Mouse (Mus musculus): ENCODE measurements around the gene Nfyc. TPM values are rescaled to one million over a fixed set of nuclear protein-coding genes. Genes with fewer than 3 reads are reported as not detected.

Nfyc gene
- polyA plus RNA-seq, 1 experiment: 105 TPM

DNA sequence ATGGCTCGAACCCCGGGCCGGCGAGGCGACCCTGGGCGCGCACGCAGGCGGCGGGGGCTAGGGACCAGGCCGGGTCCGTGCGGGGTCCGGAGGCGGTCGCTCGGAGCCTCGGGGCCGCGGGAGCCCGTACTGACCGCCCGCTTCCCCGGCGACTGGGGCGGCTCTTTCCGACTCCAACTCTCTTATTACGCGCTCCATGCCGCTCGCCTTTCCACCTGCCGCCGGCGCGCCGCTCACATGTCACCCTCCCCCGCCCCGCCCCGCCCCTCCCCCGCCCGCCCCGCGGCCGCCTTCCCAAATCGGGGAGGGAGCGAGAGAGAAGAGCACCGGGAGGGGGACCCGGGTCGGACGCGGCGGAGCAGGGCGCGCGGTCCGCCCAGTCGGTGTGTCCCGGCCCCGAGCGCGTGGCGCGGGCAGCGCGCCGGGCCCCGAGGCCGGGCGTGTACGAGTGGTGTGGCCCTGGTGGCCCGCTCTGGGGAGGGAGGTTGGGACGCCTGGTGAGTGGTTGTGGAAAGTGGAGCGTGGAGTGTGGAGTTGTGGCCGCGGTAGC, 84.1 kb downstream of the Nfyc start:
- 2% methylated on average over 43 of the region's 75 CpGs for WGBS
- peak overlapping the region; percentile 19; the same call in 1 of the 2 replicates for H3K4me3 ChIP-seq (ENCODE audit: extremely low read depth, insufficient read depth, insufficient read length)

DNA sequence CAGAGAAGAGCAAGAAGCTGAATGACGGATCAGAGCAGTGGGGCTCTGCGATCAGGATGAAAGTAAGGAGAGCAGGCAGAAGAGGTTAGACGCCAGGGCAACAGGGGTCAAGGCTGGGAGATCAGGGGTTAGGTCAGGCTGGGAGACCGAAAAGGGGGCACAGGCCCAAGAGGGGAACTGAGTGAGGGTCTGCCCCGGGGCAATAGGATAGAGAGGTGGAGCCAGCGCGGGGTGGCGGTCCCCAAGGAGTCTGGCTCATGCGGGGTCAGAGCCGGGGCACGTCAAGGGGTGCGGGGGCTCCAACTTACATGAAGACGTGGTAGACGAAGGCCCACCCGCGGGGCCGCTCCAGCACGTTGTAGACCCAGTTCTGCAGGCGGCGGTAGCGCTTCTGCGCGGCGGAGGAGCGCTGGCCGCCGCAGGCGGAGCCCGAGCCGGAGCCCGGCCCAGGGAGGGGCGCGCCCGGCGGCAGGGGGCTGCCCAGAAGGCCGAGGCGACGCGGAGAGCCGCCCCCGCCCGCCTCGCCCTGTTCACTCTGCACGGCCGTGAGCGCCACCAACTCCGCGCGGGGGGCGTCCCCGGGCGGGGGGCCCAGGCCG, 84.7 kb downstream of the Nfyc start:
- Histone ChIP-seq H3K4me1 (ENCODE audit: control insufficient read depth, insufficient read depth, insufficient read length) (no peaks in the 10 kb centered on the region; the same call in 1 of the 2 replicates), H3K27me3 (ENCODE audit: control insufficient read depth, insufficient read depth, low read length) (peaks cover 22% of the 10 kb centered on the region), H3K27ac (ENCODE audit: insufficient read depth, low read length) (no peak overlapping the region), H3K4me3 (ENCODE audit: extremely low read depth, insufficient read depth, insufficient read length) (peak overlapping the region; percentile 21; the same call in 1 of the 2 replicates), H3K36me3 (ENCODE audit: control insufficient read depth, insufficient read depth, low read length) (no peaks in the 10 kb centered on the region)
- DNase-seq (ENCODE audit: low read depth in 1 of 2, low spot score in 2 of 2): no peak
- TF ChIP-seq CTCF (IDR thresholded peaks at IDR 0.05; ENCODE audit: extremely low read depth, insufficient read depth, insufficient read length, insufficient replicate concordance): no peak
- TF ChIP-seq POLR2A (IDR thresholded peaks at IDR 0.05; ENCODE audit: low read depth, low read length): no peak
- WGBS: 14% methylated on average over 34 of the region's 53 CpGs

More for the DNA sequence above, 84.1 kb downstream of the Nfyc start:
- DNase-seq (ENCODE audit: low read depth in 1 of 2, low spot score in 2 of 2): no peak
- Histone ChIP-seq H3K36me3 (ENCODE audit: control insufficient read depth, insufficient read depth, low read length) (no peaks in the 10 kb centered on the region), H3K4me1 (ENCODE audit: control insufficient read depth, insufficient read depth, insufficient read length) (no peaks in the 10 kb centered on the region; the same call in 1 of the 2 replicates), H3K27me3 (ENCODE audit: control insufficient read depth, insufficient read depth, low read length) (peaks cover 22% of the 10 kb centered on the region), H3K27ac (ENCODE audit: insufficient read depth, low read length) (no peak overlapping the region)
- TF ChIP-seq POLR2A (IDR thresholded peaks at IDR 0.05; ENCODE audit: low read depth, low read length) (no peak), CTCF (IDR thresholded peaks at IDR 0.05; ENCODE audit: extremely low read depth, insufficient read depth, insufficient read length, insufficient replicate concordance) (no peak)

DNA sequence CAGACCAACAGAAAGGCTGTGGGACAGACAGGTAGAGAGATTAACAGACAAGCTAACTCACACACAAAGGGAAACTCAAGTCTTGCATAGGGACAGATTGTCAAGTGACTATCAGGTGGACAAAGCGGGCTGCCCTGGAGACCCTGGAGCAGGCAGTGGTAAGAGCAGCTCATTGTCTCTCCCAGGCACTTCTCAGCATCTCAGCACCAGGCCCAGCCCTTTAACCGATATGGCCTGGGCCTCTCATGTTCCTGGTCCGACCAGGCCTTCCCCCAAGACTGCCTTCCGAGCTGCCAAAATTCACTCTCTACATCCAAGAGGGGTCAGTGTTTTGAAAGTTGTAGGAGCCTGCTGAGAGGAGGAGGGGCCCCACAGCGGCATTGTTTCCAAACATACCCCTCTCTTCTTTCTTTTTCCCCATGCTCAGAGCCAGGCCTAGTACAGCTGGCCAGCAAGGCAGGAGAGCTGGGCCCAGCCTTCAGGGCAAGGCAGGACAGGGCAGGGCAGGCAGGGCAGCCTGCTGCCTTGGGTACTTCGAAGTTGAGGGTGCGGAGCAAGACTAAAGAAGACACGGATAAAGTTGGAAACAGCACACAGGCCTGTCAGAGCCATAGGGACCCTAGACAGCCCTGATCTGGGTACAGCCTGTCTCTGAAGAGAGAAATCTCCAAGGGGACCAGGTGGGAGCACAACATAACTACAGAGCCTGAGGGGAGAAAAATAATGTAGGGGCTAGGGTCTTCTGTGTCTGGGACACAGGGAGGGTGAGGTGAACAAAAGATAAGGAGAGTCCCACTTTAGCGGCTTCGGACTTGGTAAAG, 85.4 kb downstream of the Nfyc start:
- Histone ChIP-seq H3K27ac (ENCODE audit: insufficient read depth, low read length) (no peak overlapping the region), H3K4me1 (ENCODE audit: control insufficient read depth, insufficient read depth, insufficient read length) (no peaks in the 10 kb centered on the region; the same call in 1 of the 2 replicates), H3K36me3 (ENCODE audit: control insufficient read depth, insufficient read depth, low read length) (no peaks in the 10 kb centered on the region), H3K4me3 (ENCODE audit: extremely low read depth, insufficient read depth, insufficient read length) (no peak overlapping the region), H3K27me3 (ENCODE audit: control insufficient read depth, insufficient read depth, low read length) (peaks cover 22% of the 10 kb centered on the region)
- WGBS: 73% methylated on average over 10 of the region's 10 CpGs
- no peak for DNase-seq (ENCODE audit: low read depth in 1 of 2, low spot score in 2 of 2)
- TF ChIP-seq POLR2A (IDR thresholded peaks at IDR 0.05; ENCODE audit: low read depth, low read length): no peak
- no peak for TF ChIP-seq CTCF (IDR thresholded peaks at IDR 0.05; ENCODE audit: extremely low read depth, insufficient read depth, insufficient read length, insufficient replicate concordance)

DNA sequence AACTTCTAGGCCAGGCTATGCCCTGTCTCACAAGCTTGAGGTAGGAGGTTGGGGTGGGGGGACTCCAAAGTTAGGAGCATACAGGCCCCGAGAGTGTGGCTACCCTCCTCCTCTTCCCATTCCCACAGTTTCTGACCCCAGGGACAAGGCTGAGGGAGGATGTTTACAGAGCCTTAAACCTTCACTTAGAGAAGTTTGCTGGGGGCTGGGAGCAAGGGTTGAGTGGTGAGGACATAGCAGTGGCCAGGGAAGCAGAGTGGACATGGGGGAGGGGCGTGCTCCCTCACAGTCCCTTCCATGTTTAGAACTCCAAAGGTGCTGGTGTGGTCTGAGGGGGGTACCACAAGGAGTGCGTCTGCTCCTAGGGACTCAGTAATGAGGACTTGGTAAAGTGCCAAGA, 87.7 kb downstream of the Nfyc start:
- DNase-seq (ENCODE audit: low read depth in 1 of 2, low spot score in 2 of 2): no peak
- H3K36me3 ChIP-seq (ENCODE audit: control insufficient read depth, insufficient read depth, low read length): no peaks in the 10 kb centered on the region
- peaks cover 17% of the 10 kb centered on the region for H3K27me3 ChIP-seq (ENCODE audit: control insufficient read depth, insufficient read depth, low read length)
- TF ChIP-seq POLR2A (IDR thresholded peaks at IDR 0.05; ENCODE audit: low read depth, low read length) (no peak), CTCF (IDR thresholded peaks at IDR 0.05; ENCODE audit: extremely low read depth, insufficient read depth, insufficient read length, insufficient replicate concordance) (no peak)
- WGBS: 79% methylated on average over 3 of the region's 3 CpGs
- no peak overlapping the region for H3K27ac ChIP-seq (ENCODE audit: insufficient read depth, low read length)
- H3K4me3 ChIP-seq (ENCODE audit: extremely low read depth, insufficient read depth, insufficient read length): no peak overlapping the region
- no peaks in the 10 kb centered on the region; the same call in 1 of the 2 replicates for H3K4me1 ChIP-seq (ENCODE audit: control insufficient read depth, insufficient read depth, insufficient read length)

DNA sequence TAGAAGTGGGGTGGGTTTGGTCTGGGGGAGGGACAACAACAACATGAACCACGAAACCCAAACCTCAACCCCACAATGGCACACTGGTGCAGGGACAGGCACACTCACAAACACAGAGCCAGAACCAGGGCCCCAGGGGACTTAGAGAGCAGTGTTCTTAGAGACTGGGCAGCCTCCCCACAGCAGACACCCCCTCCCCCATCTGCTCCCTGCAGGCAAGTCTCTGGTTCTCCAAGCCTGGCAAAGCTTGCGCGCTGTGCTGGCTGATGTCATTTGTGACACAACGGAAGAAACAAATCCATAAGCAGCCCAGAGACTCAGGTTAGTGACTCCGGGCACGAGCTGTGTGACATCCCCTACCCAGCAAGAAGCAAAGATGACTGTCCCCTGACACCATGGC, 90.1 kb downstream of the Nfyc start:
- no peak for TF ChIP-seq POLR2A (IDR thresholded peaks at IDR 0.05; ENCODE audit: low read depth, low read length)
- TF ChIP-seq CTCF (IDR thresholded peaks at IDR 0.05; ENCODE audit: extremely low read depth, insufficient read depth, insufficient read length, insufficient replicate concordance): no peak
- Histone ChIP-seq H3K4me1 (ENCODE audit: control insufficient read depth, insufficient read depth, insufficient read length) (no peaks in the 10 kb centered on the region), H3K27ac (ENCODE audit: insufficient read depth, low read length) (no peak overlapping the region), H3K27me3 (ENCODE audit: control insufficient read depth, insufficient read depth, low read length) (0 out of 2 replicates have a peak, but pooled peaks cover 2% of the 10 kb centered on the region), H3K4me3 (ENCODE audit: extremely low read depth, insufficient read depth, insufficient read length) (no peak overlapping the region), H3K36me3 (ENCODE audit: control insufficient read depth, insufficient read depth, low read length) (no peaks in the 10 kb centered on the region)
- 85% methylated on average over 6 of the region's 6 CpGs for WGBS
- no peak for DNase-seq (ENCODE audit: low read depth in 1 of 2, low spot score in 2 of 2)

DNA sequence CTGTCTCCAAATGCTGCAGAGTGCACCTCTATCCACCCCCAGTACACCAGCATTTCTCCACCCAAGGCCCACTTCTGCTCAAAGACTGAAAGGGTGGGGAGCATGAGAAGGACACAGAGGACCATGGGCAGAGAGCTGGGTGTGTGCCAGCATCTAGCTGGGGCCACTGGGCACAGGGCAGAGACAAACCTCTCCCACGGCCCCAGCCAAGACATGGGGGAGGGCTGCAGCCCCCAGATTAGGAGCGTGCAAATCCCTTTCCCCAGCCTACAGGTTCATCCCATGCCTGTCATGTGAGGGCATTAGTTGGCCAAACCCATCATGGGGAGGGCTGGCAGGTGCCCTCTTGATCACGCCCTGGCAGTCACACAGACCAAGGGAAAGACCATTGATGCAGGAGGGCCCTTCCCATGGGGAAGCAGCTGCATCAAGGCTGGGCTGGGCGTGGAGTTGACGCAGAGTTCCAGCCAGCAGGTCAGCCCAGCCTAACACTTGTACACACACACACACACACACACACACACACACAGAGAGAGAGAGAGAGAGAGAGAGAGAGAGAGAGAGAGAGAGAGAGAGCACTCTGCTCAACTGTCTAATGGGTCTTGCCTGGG, 97.3 kb downstream of the Nfyc start:
- H3K27me3 ChIP-seq (ENCODE audit: control insufficient read depth, insufficient read depth, low read length): peaks cover 5% of the 10 kb centered on the region
- H3K36me3 ChIP-seq (ENCODE audit: control insufficient read depth, insufficient read depth, low read length): no peaks in the 10 kb centered on the region
- H3K4me3 ChIP-seq (ENCODE audit: extremely low read depth, insufficient read depth, insufficient read length): no peak overlapping the region
- 76% methylated on average over 5 of the region's 5 CpGs for WGBS
- H3K27ac ChIP-seq (ENCODE audit: insufficient read depth, low read length): no peak overlapping the region
- TF ChIP-seq POLR2A (IDR thresholded peaks at IDR 0.05; ENCODE audit: low read depth, low read length) (no peak), CTCF (IDR thresholded peaks at IDR 0.05; ENCODE audit: extremely low read depth, insufficient read depth, insufficient read length, insufficient replicate concordance) (no peak)
- DNase-seq (ENCODE audit: low read depth in 1 of 2, low spot score in 2 of 2): no peak
- H3K4me1 ChIP-seq (ENCODE audit: control insufficient read depth, insufficient read depth, insufficient read length): no peaks in the 10 kb centered on the region; the same call in 1 of the 2 replicates
